Mouse (Mus musculus) CD4-positive, CD25-positive, alpha-beta regulatory T cell (primary cell): ENCODE data around the gene Ciao1. TPM values are rescaled to one million over a fixed set of nuclear protein-coding genes. Genes with fewer than 3 reads are reported as not detected.

Experiments
- polyA plus RNA-seq: library from polyadenylated mRNA; unstranded; fragments of 100-300 nt; shearing (Covaris generic); gene quantifications from one replicate; pipeline ENCODE4 v1.2.1, GENCODE M21; 2017

Ciao1 gene
- 76.9 TPM for polyA plus RNA-seq

GRCm38 (mm10) chr2:127247592-127248333, at the start of gene Ciao1, which contains the start of gene Tmem127:
Ciao1 (minus strand) TSS chr2:127247816.
Tmem127 (plus strand) TSS chr2:127247908.

GRCm38 (mm10) chr2:127269491-127270299, 22.1 kb upstream of the Ciao1 start, which contains the start of gene Stard7:
Stard7 (plus strand) TSS chr2:127270218.

GRCm38 (mm10) chr2:127207547-127208451, 39.8 kb downstream of the Ciao1 start, which contains the start of the genes 1810024B03Rik and Snrnp200:
1810024B03Rik (minus strand) TSS chr2:127208280.
Snrnp200 (plus strand) TSS chr2:127208386.

Other genes with a start within 250 kb of the Ciao1 start
- 18.0 TPM for gene Ap4e1, start 239.1 kb downstream of the Ciao1 start, polyA plus RNA-seq
- 68.6 TPM for gene Blvra, start 177.2 kb downstream of the Ciao1 start, polyA plus RNA-seq
- gene Ncaph, start 113.9 kb downstream of the Ciao1 start, polyA plus RNA-seq, result 5.5 TPM
- gene Itpripl1, start 104.4 kb downstream of the Ciao1 start, polyA plus RNA-seq, result 5.3 TPM
- 1.3 TPM for gene 1810024B03Rik, start 39.5 kb downstream of the Ciao1 start, polyA plus RNA-seq
- 95.4 TPM for gene Snrnp200, start 39.4 kb downstream of the Ciao1 start, polyA plus RNA-seq
- 48.9 TPM for gene Tmem127, start 92 bp upstream of the Ciao1 start, polyA plus RNA-seq
- 96.8 TPM for gene Stard7, start 22.4 kb upstream of the Ciao1 start, polyA plus RNA-seq
- gene Dusp2, start 88.3 kb upstream of the Ciao1 start, polyA plus RNA-seq, result 433 TPM
- gene Astl, start 90.8 kb upstream of the Ciao1 start, polyA plus RNA-seq, result 0.44 TPM
- gene Adra2b, start 115.4 kb upstream of the Ciao1 start, polyA plus RNA-seq, result 0.07 TPM
- 0.68 TPM for gene Gpat2, start 177.4 kb upstream of the Ciao1 start, polyA plus RNA-seq
- 29.0 TPM for gene Fahd2a, start 196.7 kb upstream of the Ciao1 start, polyA plus RNA-seq